Mouse (Mus musculus) neutrophil, adult 59 days (primary cell): ENCODE results near the gene Omt2b. TPM values are rescaled to one million over a fixed set of nuclear protein-coding genes. Genes with fewer than 3 reads are reported as not detected.

Experiments used
- total RNA-seq, 2 experiments: library from RNA; stranded (reverse); gene quantifications; 1 replicate in 1 of 2; 2 replicates in 1 of 2; pipeline ENCODE4 v1.2.4; 2023

The Omt2b gene
- not detected for total RNA-seq

GRCm38 (mm10) chr9:78327289-78327688, at the start of gene Omt2b:
Gene Omt2b, plus strand, starts transcription at chr9:78327589.

GRCm38 (mm10) chr9:78289723-78290122, 37.7 kb upstream of the Omt2b start, which contains the start of gene Gm10639:
Gene Gm10639, plus strand, starts transcription at chr9:78289923.

GRCm38 (mm10) chr9:78314696-78315095, 12.7 kb upstream of the Omt2b start, which contains the start of gene Omt2a:
Gene Omt2a, minus strand, starts transcription at chr9:78314796.

GRCm38 (mm10) chr9:78355611-78356010, 28.2 kb downstream of the Omt2b start, which contains the start of gene Gsta2:
Gene Gsta2, minus strand, starts transcription at chr9:78355788.

GRCm38 (mm10) chr9:78367959-78368358, 40.6 kb downstream of the Omt2b start, which contains the start of gene Dppa5a:
Gene Dppa5a, minus strand, starts transcription at chr9:78368177.

GRCm38 (mm10) chr9:78378113-78378785, 50.9 kb downstream of the Omt2b start, which contains the start of gene Ooep:
Gene Ooep, minus strand, starts transcription at chr9:78378725.

Other genes starting within 250 kb of the Omt2b start
- 10 to 100 TPM; 40.4 to 42.3 TPM for gene Fbxo9, start 218.5 kb upstream of the Omt2b start, total RNA-seq
- gene Ick, start 218.4 kb upstream of the Omt2b start, total RNA-seq: 1 to 10 TPM; 3.5 to 3.7 TPM
- 1 to 10 TPM in 1 of 2 experiments, under 1 TPM in 1; 0.79 to 1.6 TPM for gene Gsta4, start 144.8 kb upstream of the Omt2b start, total RNA-seq
- gene Gsta1, start 96.9 kb upstream of the Omt2b start, total RNA-seq: not detected
- not detected for gene Gm3776, start 70.5 kb upstream of the Omt2b start, total RNA-seq
- not detected for gene Gm10639, start 37.7 kb upstream of the Omt2b start, total RNA-seq
- gene Omt2a, start 12.8 kb upstream of the Omt2b start, total RNA-seq: not detected
- gene Gsta2, start 28.2 kb downstream of the Omt2b start, total RNA-seq: not detected
- gene Dppa5a, start 40.6 kb downstream of the Omt2b start, total RNA-seq: not detected
- gene Ooep, start 51.1 kb downstream of the Omt2b start, total RNA-seq: not detected
- not detected for gene Ddx43, start 68.2 kb downstream of the Omt2b start, total RNA-seq
- gene Cgas, start 115.6 kb downstream of the Omt2b start, total RNA-seq: 1 to 10 TPM; 7.0 to 9.3 TPM
- 10 to 100 TPM; 14.4 to 15.7 TPM for gene Mto1, start 120.6 kb downstream of the Omt2b start, total RNA-seq
- gene Gm17324, start 121.2 kb downstream of the Omt2b start, total RNA-seq: not detected
- gene Eef1a1, start 161.6 kb downstream of the Omt2b start, total RNA-seq: 1,000 to 10,000 TPM; 3,050 to 3,467 TPM